Mouse (Mus musculus): Measurements from ENCODE around the gene Tmub2. TPM values are rescaled to one million over a fixed set of nuclear protein-coding genes. Genes with fewer than 3 reads are reported as not detected.

The Tmub2 gene
- polyA plus RNA-seq, 1 experiment, result 25.2 TPM

DNA sequence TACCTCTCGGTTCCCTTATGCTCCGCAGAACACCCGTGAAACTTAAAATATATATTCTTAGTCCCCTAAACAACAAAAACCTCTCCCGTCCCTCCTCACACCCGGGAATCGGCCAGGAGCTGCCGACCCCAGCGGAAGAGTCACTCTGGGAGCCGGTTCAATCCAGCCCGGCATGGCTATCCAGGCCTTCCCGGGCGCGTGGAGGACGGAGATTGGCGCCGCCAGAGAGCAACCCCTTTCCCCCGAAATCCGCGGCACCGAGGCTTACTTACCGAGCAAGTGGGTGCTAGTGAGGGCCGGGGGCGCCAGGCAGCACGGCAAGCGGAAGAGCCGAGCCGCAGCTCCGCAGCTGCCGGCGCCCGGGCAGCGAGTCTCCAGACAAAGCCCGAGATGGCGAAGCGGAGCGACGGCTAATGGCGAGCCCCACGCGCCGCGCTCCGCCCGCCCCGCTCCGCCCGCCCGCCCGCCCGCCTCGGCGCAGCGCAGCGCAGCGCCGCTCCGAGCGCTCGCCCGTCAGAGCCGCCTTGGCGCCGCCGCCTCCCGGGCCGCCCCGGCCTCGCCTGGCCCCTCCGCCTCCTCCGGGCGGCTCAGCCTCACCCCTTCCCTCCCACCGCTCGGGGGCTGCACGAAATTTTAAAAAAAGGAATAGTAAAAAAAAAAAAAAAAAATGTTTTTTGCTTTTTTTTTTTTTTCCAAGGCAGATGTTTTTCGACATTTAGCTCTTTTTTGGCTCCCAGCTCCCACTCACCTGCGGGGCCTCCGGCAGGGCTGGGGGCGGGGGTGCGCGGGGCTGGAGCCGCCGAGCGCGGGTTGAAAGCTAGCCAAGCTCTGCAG, 34.1 kb downstream of the Tmub2 start:
- no peak for TF ChIP-seq CEBPB (IDR thresholded peaks at IDR 0.05; ENCODE audit: low read depth)
- TF ChIP-seq CTCF (IDR thresholded peaks at IDR 0.05; ENCODE audit: control insufficient read depth, insufficient read depth, insufficient read length), result no peak
- no peak for TF ChIP-seq USF1 (IDR thresholded peaks at IDR 0.05; ENCODE audit: low read depth)
- H3K79me2 ChIP-seq (ENCODE audit: control insufficient read depth, insufficient read depth), result peaks cover 52% of the 10 kb centered on the region
- H3K79me3 ChIP-seq (ENCODE audit: low read depth), result peaks cover 24% of the 10 kb centered on the region
- H3K36me3 ChIP-seq (ENCODE audit: control insufficient read depth, insufficient read depth), result peaks cover 20% of the 10 kb centered on the region
- H3ac ChIP-seq (ENCODE audit: control insufficient read depth, insufficient read length, low read depth), result peak overlapping the region; percentile 94
- H3K27me3 ChIP-seq (ENCODE audit: control insufficient read depth, insufficient read depth, insufficient read length), result peaks cover 6% of the 10 kb centered on the region
- H3K4me3 ChIP-seq (ENCODE audit: insufficient read depth, poor library complexity, severe bottlenecking), result peak overlapping the region; percentile 78

DNA sequence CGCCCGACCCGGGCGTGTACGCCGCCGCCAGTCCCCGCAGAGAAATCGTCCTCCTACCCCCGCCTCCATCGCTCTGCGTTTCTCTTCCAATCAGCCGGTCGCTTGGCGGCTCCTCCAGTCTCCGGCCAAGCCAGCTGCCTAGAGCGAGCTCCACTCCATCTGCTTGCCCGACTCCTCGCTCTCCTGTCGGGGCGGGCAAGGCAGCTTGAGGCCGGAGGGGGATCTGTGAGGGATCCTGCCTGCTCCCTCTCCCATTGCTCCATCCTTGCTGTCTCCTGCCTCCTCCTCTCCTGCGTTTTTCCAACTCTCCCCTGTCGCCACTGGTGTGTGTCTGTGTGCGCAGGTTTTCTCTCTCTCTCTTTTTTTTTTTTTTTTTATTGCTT, 34.7 kb downstream of the Tmub2 start, which contains the start of gene Ubtf:
Gene Ubtf (minus strand): TSS at position 333 of the 383 bp plus-strand sequence.
- H3K27me3 ChIP-seq (ENCODE audit: control insufficient read depth, insufficient read depth, insufficient read length), result peaks cover 6% of the 10 kb centered on the region
- peaks cover 46% of the 10 kb centered on the region for H3K79me2 ChIP-seq (ENCODE audit: control insufficient read depth, insufficient read depth)
- peaks cover 14% of the 10 kb centered on the region for H3K36me3 ChIP-seq (ENCODE audit: control insufficient read depth, insufficient read depth)
- no peak for TF ChIP-seq MYOD1 (IDR thresholded peaks at IDR 0.05; ENCODE audit: control insufficient read depth, insufficient read length, low read depth)
- TF ChIP-seq CTCF (IDR thresholded peaks at IDR 0.05; ENCODE audit: control insufficient read depth, insufficient read depth, insufficient read length), result no peak
- TF ChIP-seq MAX (IDR thresholded peaks at IDR 0.05), result no peak
- no peak for TF ChIP-seq USF1 (IDR thresholded peaks at IDR 0.05; ENCODE audit: low read depth)
- TF ChIP-seq MYOG (IDR thresholded peaks at IDR 0.05; ENCODE audit: control insufficient read depth, extremely low read depth, insufficient read length), result no peak
- no peak for TF ChIP-seq CEBPB (IDR thresholded peaks at IDR 0.05; ENCODE audit: low read depth)
- TF ChIP-seq FOSL1 (IDR thresholded peaks at IDR 0.05; ENCODE audit: insufficient read depth, low read length, poor library complexity, severe bottlenecking), result no peak
- peak within 1 kb of the TSS; percentile 78 for H3K4me3 ChIP-seq (ENCODE audit: insufficient read depth, poor library complexity, severe bottlenecking)
- H3K79me3 ChIP-seq (ENCODE audit: low read depth), result peaks cover 24% of the 10 kb centered on the region
- H3ac ChIP-seq (ENCODE audit: control insufficient read depth, insufficient read length, low read depth), result peak within 1 kb of the TSS; percentile 94

DNA sequence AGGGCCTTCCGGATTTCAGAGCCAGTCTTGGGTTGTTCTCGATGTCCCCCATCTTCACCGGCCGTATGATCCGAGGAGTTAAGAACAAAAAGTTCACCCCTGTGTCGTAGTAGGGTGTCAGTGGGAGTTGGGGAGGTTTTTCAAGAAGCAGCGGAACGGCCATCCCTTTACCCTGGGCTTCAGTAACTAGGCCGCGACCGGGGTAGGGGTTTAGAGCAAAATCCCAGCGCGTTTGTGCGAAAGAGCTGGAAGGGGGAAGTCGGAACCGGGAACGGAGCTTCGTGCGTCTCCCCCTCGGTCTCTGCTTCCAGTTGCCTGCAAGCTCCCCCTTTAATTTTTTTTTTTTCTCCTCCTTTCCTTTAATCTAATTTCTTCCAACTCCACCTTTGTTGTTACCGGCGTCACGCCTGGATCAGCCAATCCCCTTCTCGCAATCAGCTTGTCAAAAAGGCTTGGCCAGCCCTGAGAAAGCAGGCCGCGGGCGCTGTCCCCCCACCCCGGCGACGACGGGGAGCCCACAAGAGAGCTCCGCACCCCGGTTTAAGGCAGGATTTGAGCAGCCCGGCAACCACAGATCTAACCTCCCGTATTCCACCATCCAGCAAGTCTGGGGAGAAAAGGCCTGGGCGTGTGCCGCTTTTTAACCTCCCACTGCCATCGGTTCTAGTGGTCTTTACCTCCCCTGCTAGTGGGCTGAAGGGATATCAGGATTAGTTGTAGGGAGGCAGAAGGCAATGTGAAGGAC, 35.4 kb downstream of the Tmub2 start:
- H3K79me2 ChIP-seq (ENCODE audit: control insufficient read depth, insufficient read depth), result peaks cover 39% of the 10 kb centered on the region
- H3K36me3 ChIP-seq (ENCODE audit: control insufficient read depth, insufficient read depth), result peaks cover 9% of the 10 kb centered on the region
- H3K27me3 ChIP-seq (ENCODE audit: control insufficient read depth, insufficient read depth, insufficient read length), result peaks cover 6% of the 10 kb centered on the region
- TF ChIP-seq MYOD1 (IDR thresholded peaks at IDR 0.05; ENCODE audit: control insufficient read depth, insufficient read length, low read depth), result no peak
- no peak for TF ChIP-seq USF1 (IDR thresholded peaks at IDR 0.05; ENCODE audit: low read depth)
- no peak for TF ChIP-seq MYOG (IDR thresholded peaks at IDR 0.05; ENCODE audit: control insufficient read depth, extremely low read depth, insufficient read length)
- TF ChIP-seq CEBPB (IDR thresholded peaks at IDR 0.05; ENCODE audit: low read depth), result no peak
- TF ChIP-seq FOSL1 (IDR thresholded peaks at IDR 0.05; ENCODE audit: insufficient read depth, low read length, poor library complexity, severe bottlenecking), result no peak
- no peak for TF ChIP-seq MAX (IDR thresholded peaks at IDR 0.05)
- no peak for TF ChIP-seq CTCF (IDR thresholded peaks at IDR 0.05; ENCODE audit: control insufficient read depth, insufficient read depth, insufficient read length)
- peak overlapping the region; percentile 13 for H3ac ChIP-seq (ENCODE audit: control insufficient read depth, insufficient read length, low read depth)
- peak overlapping the region; percentile 78 for H3K4me3 ChIP-seq (ENCODE audit: insufficient read depth, poor library complexity, severe bottlenecking)
- peaks cover 20% of the 10 kb centered on the region for H3K79me3 ChIP-seq (ENCODE audit: low read depth)

DNA sequence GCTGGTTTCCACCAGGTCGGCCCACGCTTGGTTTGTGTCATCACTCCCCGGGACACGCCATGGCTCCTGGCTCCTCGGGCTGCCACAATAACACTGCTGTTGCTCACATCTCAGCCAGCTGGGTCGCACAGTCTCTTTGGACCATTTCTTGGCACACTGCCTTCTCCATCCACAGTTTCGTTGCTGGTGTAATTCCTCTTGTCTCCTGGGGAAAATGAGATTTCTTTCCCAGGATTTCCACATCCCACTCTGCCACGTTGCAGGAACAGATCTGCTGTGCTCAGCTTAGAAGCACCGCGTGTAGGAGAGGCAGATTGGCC, 35.9 kb downstream of the Tmub2 start:
- H3K79me2 ChIP-seq (ENCODE audit: control insufficient read depth, insufficient read depth), result peaks cover 33% of the 10 kb centered on the region
- H3ac ChIP-seq (ENCODE audit: control insufficient read depth, insufficient read length, low read depth), result no peak overlapping the region
- peaks cover 6% of the 10 kb centered on the region for H3K27me3 ChIP-seq (ENCODE audit: control insufficient read depth, insufficient read depth, insufficient read length)
- peaks cover 15% of the 10 kb centered on the region for H3K79me3 ChIP-seq (ENCODE audit: low read depth)
- H3K4me3 ChIP-seq (ENCODE audit: insufficient read depth, poor library complexity, severe bottlenecking), result no peak overlapping the region
- TF ChIP-seq FOSL1 (IDR thresholded peaks at IDR 0.05; ENCODE audit: insufficient read depth, low read length, poor library complexity, severe bottlenecking), result no peak
- no peak for TF ChIP-seq MAX (IDR thresholded peaks at IDR 0.05)
- TF ChIP-seq USF1 (IDR thresholded peaks at IDR 0.05; ENCODE audit: low read depth), result no peak
- no peak for TF ChIP-seq CEBPB (IDR thresholded peaks at IDR 0.05; ENCODE audit: low read depth)
- no peak for TF ChIP-seq MYOD1 (IDR thresholded peaks at IDR 0.05; ENCODE audit: control insufficient read depth, insufficient read length, low read depth)
- no peak for TF ChIP-seq CTCF (IDR thresholded peaks at IDR 0.05; ENCODE audit: control insufficient read depth, insufficient read depth, insufficient read length)
- TF ChIP-seq MYOG (IDR thresholded peaks at IDR 0.05; ENCODE audit: control insufficient read depth, extremely low read depth, insufficient read length), result no peak
- peaks cover 4% of the 10 kb centered on the region for H3K36me3 ChIP-seq (ENCODE audit: control insufficient read depth, insufficient read depth)

DNA sequence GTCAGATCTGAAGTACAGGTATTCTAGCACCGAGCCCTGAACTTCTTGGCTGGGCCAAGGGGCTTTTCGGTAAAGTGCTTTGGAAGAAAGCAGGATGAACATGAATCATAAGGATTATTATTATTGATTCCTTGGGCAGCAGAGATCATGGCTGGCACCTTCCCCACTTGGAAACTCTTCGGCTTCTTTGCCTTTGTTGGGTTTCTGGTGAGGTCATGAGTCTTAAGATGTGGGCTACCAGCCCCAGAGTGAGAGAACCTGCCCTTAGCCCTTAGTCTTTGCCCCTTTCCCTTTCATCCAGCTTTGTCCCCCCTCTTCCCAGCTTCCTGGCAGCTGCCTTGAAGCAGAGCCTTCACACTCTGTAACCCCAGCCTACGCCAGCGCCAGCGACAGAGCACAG, 37.2 kb downstream of the Tmub2 start:
- peaks cover 12% of the 10 kb centered on the region for H3K27me3 ChIP-seq (ENCODE audit: control insufficient read depth, insufficient read depth, insufficient read length)
- H3ac ChIP-seq (ENCODE audit: control insufficient read depth, insufficient read length, low read depth), result no peak overlapping the region
- H3K36me3 ChIP-seq (ENCODE audit: control insufficient read depth, insufficient read depth), result no peaks in the 10 kb centered on the region
- H3K79me2 ChIP-seq (ENCODE audit: control insufficient read depth, insufficient read depth), result peaks cover 20% of the 10 kb centered on the region
- peaks cover 6% of the 10 kb centered on the region for H3K79me3 ChIP-seq (ENCODE audit: low read depth)
- H3K4me3 ChIP-seq (ENCODE audit: insufficient read depth, poor library complexity, severe bottlenecking), result no peak overlapping the region
- no peak for TF ChIP-seq MYOD1 (IDR thresholded peaks at IDR 0.05; ENCODE audit: control insufficient read depth, insufficient read length, low read depth)
- no peak for TF ChIP-seq CEBPB (IDR thresholded peaks at IDR 0.05; ENCODE audit: low read depth)
- TF ChIP-seq MAX (IDR thresholded peaks at IDR 0.05), result no peak
- no peak for TF ChIP-seq MYOG (IDR thresholded peaks at IDR 0.05; ENCODE audit: control insufficient read depth, extremely low read depth, insufficient read length)
- TF ChIP-seq USF1 (IDR thresholded peaks at IDR 0.05; ENCODE audit: low read depth), result no peak
- TF ChIP-seq FOSL1 (IDR thresholded peaks at IDR 0.05; ENCODE audit: insufficient read depth, low read length, poor library complexity, severe bottlenecking), result no peak
- TF ChIP-seq CTCF (IDR thresholded peaks at IDR 0.05; ENCODE audit: control insufficient read depth, insufficient read depth, insufficient read length), result no peak

Measured in C2C12 (cell line).